Mouse (Mus musculus): ENCODE data around the gene Tnfsf9.
A peak's percentile ranks its signal among the peaks of the same experiment; 100 is the strongest.

The Tnfsf9 gene

DNA sequence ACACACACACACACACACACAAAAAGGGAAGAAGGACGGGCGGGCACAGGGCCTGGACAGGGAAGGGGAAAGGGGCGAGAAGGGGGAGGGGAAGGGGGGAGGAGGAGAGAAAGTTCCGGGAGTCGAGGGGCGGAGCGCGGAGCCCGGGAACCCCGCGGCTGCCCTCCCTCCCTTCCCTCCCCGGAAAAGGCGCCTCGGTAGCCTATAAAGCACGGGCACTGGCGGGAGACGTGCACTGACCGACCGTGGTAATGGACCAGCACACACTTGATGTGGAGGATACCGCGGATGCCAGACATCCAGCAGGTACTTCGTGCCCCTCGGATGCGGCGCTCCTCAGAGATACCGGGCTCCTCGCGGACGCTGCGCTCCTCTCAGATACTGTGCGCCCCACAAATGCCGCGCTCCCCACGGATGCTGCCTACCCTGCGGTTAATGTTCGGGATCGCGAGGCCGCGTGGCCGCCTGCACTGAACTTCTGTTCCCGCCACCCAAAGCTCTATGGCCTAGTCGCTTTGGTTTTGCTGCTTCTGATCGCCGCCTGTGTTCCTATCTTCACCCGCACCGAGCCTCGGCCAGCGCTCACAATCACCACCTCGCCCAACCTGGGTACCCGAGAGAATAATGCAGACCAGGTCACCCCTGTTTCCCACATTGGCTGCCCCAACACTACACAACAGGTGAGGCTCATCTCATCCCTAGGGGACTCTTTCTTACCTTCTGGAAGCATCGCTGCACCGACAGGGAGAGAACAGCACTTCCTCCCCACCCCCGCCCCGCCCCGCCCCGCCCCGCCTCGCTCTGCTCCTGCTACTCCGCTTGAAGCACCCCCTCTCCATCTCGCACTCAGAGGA lies at the start of gene Tnfsf9:
TSS of gene Tnfsf9 (plus strand) at position 145 of the 854 bp plus-strand sequence.
- peak; percentile 79 for DNase-seq (ENCODE audit: low read depth, low spot score)

DNA sequence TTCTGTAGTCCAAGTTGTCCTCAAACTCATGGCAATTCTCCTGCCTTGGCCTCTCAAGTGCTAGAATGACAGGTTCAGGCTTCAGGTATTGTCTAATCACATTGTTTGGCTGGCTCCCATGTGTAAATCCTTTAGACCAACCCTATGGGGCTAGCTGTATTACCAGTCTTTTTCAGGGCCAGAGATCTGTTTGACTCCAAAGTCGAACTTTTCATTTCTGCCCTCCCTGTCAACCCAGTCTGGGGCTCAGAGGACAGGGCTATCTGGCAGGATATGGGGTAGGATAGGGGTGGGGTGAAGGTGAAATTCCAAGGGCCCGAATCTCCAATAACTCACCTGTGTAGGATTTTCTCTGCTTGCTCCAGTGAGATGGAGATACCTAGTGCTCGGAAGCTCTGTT lies 48.9 kb upstream of the Tnfsf9 start:
- no peak for DNase-seq (ENCODE audit: low read depth, low spot score)

DNA sequence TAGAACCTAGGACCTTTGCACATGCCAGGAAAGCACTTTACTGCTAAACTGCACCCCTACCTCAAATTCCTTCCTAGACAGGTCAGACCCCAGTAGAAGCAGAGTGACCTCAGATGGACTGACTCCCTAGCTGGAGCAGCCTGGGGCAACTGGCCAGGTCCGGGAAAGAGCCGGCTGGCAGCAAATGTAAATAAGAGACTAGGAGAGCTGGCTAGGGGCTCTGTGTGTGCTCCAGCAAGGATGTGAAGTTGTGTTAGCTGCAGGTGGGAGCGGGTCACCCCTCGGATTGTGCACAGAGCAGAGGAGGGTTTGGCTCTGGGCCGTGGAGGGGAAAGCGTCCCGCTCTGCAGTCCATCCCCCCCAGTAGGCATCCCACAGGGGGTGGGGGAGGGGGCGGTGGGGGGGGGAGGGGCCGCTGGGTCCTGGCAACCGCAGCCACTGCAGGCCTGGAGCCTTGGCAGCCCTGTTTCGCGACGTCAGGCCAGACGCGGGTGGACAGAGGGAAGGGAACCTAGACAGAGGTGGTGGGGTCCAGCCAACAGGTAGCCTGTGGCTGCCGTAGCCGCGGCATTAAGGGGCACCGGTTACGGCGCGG lies 46.1 kb upstream of the Tnfsf9 start, which contains the start of gene Crb3:
TSS of gene Crb3 (plus strand) at position 215 of the 595 bp plus-strand sequence.
- no peak for DNase-seq (ENCODE audit: low read depth, low spot score)

DNA sequence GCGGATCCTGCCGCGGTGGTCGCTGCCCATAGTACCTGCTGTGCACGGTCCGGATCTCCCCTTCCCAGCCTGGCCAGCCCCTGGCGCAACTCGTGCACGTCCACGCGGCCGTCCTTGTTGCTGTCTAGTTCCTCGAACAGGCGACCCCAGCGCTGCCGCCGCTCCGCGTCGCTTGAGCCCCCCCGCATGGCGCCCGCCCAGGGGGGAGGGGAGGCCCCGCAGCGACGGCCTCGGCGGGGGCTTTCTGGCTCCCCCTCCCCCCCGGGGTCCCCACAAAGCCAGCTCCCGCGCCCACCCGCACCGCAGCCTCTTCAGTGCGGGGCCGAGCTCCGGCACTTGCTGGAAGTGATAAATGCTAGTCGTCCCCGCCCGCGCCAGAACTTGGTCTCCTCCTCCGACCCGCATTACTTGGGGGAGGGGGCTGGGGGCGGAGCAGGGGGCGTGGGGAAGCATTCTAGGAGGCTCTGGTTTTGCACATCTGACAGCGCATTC lies 45.6 kb upstream of the Tnfsf9 start, which contains the start of gene Slc25a23:
TSS of gene Slc25a23 (minus strand) at position 378 of the 492 bp plus-strand sequence.
- peak; percentile 87 for DNase-seq (ENCODE audit: low read depth, low spot score)

DNA sequence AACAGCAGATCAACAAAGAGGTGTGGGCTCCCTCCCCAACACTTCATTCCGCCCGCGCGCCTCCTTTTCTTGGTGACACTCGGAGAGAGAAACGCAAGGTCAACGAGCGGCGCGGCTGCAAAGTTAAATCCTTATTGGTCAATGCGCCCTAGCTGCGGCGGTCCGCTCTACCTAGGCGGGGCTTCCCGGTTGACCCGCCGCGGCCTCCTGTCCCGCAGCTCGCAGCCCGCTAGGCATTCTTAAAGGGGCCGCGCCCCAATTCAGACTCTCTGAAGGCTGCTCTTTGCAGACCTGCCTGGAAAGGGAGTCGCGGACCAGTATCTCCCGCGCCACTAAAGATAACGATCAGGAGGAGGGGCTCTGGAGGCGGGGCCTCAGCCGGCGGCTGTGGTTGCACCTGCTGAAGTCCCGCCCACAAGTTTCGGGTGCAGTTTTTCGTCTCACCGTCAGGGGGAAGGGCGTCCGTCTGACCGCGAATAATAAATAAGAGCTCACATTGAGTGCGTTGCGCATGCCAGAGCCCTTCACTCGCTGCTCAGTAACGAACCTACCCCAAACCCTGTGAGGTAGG lies 44.8 kb upstream of the Tnfsf9 start:
- DNase-seq (ENCODE audit: low read depth, low spot score), result peak; percentile 99

DNA sequence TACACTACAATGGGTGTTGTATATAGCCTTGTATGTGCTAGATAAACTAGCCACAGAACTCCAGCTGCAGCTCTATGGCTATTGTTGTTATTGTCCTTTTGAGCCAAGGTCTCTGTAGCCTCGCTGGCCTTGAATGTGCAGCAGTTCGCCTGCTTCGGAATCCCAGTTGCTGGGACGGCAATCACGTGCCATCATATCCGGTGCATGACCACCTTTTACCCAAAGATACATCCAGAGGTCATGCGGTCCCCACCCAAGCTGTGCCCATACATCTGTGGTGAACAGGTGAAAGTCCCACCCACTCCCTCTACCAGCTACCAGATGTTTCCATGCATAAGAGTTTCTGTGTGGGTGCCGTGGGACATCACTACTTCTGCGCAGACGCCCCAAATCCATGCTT lies 44.1 kb upstream of the Tnfsf9 start:
- no peak for DNase-seq (ENCODE audit: low read depth, low spot score)

DNA sequence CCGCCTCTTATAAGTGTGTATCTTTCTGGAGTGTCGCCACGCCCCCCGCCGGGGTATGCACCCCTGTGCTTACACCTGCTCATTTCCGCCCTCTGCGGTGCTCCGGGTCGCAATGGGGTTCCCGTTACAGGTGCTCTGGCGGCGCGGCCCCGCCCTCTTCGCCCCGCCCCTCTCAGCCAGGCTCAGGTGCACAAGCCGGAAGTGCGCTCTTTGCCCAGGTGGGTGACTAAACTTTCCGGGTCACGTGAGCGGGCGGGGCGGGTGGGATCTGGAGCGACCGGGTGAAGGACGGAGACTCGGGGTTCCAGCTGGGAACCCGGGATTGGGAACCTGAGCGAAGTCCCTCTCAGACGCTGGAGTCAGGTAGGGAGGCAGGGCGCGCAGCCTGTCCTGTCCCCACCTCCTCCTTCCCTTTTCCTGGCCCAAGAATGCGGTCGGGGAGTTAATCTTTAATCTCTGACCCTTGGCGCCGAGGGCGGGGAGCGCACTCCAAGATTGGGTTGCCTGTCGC lies 43.1 kb upstream of the Tnfsf9 start:
- DNase-seq (ENCODE audit: low read depth, low spot score), result peak; percentile 50

DNA sequence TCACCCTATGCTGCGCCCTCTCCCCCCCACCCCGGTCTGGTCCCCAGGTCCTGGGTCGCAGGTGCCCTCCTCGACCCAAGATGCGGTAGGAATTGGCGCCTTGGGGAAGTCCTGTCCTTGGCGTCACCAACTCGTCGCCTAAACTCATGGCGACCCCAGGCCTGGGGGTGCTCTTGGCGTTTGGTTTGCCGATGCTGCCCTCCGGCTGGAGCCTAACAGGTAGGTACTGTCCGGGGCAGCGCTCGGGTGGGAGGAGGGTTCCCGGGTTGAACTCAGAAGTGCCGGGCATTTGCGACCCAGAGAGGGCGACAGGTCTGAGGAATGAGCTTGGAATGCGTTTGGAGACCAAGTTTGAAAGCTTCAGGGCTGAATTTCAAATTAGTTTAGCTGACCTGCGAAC lies 42.6 kb upstream of the Tnfsf9 start:
- DNase-seq (ENCODE audit: low read depth, low spot score), result no peak

DNA sequence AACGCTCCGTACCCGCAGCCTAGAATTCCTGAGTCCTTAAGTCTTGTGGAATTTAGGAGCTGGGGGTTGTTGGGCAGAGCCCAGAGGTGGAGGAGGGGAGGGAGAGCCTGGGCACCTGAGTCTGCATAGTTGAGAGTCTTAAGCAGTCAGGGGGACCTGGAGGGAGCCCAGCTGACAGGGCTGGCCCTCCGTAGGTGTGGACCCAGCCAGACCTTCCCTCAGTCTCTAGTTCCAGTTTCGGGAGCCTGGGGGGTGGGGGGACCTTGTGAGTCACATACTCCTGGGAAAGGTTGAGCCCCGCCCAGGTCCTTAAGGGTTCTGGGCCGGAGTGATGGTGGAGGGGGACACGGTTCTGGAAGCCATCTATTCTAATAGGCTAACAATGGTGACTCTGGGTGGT lies 42.1 kb upstream of the Tnfsf9 start:
- no peak for DNase-seq (ENCODE audit: low read depth, low spot score)

DNA sequence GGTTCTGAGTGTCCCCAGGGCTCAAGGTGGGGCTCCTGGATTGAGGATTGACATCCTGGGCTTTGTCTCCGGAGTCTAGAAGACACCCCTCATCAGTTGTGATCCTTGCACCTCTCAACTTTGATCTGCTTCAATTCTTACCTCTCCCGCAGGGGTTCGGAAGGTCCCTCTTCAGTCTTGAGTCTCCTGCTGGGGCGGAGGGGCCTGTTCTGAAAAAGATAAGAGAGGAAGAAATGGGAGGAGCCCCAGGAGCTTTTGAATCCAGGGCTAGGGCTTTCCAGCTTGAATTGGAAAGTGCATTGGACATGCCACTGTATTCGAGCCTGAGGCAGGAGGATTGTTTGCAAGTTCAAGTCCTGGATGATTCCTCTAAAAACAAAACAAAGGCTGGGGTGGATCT lies 38.2 kb upstream of the Tnfsf9 start:
- DNase-seq (ENCODE audit: low read depth, low spot score), result no peak

DNA sequence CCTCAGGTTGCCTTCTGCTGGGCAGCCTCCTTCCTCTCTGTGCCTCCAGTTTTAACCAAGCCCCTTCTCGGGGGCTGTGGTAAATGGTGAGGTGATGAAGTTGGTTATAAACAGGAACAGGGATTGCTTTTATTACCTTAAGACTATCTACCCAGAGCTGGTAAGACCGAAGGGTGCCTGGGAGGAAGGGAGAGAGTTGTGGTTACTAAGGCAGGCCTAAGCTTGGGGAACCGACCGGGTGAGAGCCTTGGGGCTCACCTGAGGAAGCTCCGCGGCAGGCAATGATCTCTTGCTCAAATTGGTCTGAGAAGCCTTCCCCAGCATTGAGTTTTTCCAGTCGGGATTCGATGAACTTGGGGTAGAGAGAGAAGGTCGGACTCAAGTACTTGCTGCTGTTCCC lies 34.9 kb upstream of the Tnfsf9 start:
- DNase-seq (ENCODE audit: low read depth, low spot score), result no peak

DNA sequence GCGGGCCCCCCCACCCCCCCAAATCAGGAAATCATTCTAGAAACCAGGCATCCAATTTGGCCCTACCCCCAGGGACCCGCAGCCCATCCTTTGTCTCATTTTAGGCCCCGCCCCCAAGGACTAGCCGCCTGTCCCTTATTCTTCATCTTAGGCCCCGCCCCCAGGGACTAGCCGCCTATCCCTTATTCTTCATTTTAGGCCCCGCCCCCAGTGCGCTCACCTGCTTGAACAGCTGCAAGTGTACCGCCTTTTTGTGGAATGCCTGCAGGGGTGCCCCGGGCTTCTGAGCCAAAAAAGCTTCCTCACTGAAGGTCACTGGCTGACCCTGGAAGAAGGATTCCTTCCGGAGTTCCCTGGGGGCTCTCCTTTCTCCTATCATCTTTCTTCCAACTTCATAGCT lies 34.4 kb upstream of the Tnfsf9 start:
- DNase-seq (ENCODE audit: low read depth, low spot score), result no peak

DNA sequence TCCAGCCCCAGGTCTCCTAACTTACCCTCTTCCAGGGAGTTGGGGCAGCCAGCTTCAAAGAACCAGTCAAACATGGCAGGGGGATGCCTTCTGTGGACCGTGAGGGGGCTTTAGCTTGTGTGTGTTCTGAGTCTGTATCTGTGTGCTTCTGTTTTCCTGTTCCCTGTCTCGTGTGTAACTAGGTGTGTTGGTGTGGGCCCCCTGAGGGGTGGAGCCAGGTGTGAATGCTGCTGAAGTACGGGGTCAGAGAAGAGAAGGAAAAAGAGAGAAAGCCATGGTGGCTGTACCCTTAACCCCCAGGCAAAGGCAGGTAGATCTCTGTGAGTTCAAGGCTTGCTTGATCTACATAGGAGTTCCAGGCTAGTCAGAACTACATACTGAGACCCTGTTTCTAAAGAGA lies 28.2 kb upstream of the Tnfsf9 start:
- DNase-seq (ENCODE audit: low read depth, low spot score), result no peak

DNA sequence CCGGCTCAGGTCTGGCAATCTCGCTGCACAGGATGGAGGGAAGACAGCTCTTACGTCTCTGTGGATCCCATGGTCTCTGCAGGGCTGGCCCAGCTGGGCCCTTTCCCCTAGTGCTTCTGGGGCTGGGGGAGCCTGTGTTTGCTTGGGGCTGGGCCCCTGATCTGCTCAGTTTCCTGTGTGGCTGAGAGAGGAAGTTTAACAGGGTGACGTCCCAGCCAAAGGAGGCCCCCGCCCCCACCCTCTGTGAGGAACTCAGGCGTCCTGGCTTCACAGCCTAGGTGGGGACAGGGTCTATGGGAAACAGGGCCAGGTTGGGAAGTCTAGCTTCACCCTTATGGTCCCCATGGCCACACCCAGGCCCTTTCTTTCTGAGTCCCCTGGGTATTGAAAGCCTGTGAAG lies 26.8 kb upstream of the Tnfsf9 start, which contains the start of gene Dennd1c:
TSS of gene Dennd1c (minus strand) at position 179 of the 400 bp plus-strand sequence.
- DNase-seq (ENCODE audit: low read depth, low spot score), result peak; percentile 89

DNA sequence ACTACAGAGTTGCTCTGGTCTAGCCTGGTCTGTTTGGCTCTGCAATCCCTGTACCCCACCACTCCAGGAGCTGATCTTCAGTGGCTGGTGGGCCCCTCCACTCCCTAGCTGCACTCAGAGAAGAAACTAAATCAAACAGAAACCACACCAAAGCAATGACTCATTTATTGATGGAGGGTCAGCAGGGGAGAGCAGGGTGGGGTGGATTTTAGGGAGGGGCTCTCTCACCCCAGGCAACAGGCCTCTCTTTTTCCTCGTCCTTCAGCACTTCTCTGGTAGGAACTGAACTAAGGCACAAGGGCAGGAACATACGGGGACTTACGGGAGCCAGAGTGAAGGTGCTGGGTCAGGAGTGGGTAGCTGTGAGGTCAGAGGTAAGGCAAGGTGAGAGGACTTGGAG lies 25.2 kb upstream of the Tnfsf9 start:
- DNase-seq (ENCODE audit: low read depth, low spot score), result no peak

DNA sequence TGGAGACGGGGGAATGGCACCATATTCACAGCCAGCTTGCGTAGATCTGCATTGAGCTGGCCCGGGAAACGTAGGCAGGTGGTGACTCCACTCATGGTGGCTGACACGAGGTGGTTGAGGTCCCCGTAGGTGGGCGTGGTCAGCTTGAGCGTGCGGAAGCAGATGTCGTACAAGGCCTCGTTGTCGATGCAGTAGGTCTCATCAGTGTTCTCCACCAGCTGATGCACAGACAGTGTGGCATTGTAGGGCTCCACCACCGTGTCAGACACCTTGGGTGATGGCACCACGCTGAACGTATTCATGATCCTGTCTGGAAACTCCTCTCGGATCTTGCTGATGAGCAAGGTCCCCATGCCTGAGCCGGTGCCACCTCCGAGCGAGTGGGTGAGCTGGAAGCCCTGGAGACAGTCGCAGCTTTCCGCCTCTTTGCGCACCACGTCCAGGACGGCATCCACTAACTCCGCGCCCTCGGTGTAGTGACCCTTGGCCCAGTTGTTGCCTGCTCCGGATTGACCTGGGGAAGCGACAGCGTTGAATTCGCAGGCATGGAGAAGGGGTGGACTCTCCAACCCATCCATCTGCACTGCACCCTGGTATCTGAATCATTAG lies 23.8 kb upstream of the Tnfsf9 start:
- DNase-seq (ENCODE audit: low read depth, low spot score), result no peak

DNA sequence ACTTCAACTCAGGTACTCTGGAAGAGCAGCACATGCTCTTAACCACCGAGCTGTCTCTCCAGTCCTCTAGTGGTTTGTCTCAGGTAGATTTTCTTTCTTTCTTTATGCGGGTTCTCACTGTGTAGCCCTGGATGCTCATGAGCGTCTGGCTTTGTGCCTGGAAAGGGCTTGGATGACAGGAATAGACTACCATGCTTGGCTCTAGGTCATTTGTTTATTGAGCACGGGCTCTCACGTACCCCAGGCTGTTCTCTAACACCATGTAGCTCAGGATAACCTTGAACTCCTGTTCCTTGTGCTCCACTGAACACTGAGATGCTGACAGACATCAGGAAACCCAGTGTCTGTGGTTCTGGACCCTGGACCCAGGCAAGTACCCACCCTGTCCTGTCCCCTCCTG lies 22.6 kb upstream of the Tnfsf9 start:
- no peak for DNase-seq (ENCODE audit: low read depth, low spot score)

DNA sequence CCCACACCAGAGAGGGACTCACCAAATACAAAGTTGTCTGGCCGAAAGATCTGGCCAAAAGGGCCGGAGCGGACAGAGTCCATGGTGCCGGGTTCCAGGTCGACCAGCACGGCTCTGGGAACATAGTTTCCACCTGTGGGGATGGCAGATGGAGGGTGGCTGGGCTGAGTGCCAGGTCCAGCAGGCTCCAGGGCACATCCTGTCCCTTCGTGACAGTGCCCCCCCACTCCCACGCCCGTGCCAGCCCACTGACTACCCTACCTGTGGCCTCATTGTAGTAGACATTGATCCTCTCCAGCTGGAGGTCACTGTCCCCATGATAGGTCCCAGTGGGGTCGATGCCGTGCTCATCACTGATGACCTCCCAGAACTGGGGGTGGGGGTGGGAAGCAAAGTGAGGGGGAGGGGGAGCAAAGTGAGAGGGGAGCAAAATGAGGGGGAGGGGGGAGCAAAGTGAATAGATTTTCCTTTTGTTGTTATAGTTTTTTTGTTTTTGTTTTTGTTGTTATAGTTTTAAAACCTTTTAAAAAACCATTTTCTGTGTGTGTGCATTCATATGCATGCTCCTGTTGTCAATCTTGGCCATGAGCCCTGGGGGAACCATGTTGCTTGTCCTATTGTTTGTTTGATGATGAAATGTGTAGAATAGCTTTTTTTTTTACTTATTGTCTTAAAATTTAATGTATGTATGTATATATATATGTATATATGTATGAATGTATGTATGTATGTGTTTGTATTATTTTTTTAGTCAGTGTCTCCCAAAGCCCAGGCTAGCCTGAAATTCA lies 19.0 kb upstream of the Tnfsf9 start:
- DNase-seq (ENCODE audit: low read depth, low spot score), result no peak

DNA sequence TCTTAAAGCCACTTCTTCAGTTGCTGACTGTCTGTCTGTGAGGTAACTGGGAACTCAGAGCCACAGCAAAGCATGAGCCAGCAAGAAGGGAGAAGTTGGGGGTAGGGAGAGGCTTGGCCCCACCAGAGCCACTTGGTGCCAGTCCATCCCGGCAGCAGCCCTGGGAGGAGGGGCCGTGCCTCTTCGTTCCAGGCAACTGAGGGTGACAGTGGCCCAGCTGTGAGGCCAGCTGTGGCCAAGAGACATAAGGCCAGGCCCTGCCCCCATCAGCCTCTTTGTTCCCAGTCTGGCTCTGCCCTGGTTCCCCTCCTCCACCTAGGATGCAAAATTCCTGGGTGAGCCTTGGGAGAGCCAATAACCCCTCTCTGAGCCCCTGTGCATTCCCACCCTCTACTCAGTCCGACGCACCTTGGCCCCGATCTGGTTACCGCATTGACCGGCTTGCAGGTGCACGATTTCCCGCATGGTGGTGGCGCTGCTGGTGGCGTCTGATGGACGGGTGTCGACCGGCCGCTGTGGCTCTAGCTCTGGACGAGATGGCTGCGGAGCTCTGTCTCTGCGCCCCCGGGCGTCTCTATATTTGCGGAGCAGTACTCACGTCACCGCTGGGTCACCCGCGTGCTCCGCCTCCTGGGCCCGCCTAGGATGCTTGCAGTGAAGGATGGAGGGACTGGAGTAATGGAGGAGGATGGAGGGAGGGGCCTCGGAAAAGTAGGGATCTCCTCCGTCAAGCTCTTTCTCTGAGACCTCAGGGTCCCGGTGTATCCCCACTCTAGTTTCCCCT lies 17.9 kb upstream of the Tnfsf9 start, which contains the start of gene Tubb4a:
TSS of gene Tubb4a (minus strand) at position 734 of the 784 bp plus-strand sequence.
- DNase-seq (ENCODE audit: low read depth, low spot score), result no peak

DNA sequence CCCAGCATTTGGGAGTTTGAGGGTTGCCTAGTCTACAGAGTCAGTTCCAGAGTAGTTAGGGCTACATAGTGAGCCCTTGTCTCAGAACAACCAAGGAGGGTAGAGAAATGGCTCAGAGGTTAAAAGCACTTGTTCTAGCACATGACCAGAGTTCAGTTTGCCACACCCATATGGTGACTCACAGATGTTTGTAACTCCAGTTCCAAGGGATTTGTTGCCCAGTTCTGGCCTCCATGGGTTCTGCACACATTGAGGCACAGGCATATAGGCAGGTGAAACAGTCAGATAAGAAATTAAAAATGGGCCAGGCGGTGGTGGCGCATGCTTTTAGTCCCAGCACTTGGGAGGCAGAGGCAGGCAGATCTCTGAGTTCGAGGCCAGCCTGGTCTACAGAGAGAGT lies 10.9 kb upstream of the Tnfsf9 start:
- no peak for DNase-seq (ENCODE audit: low read depth, low spot score)

Data from A20 (cell line).